Mouse (Mus musculus) c-Kit-negative CD71-positive TER-119-positive erythroid progenitor cells, embryonic 14.5 days (primary cell): ENCODE results near the gene Magix.
"Not testable (repeated sequence)": the region's sequence is repeated elsewhere in the genome, so short reads cannot be mapped to it uniquely, and the experiment has no call there.

Experiments used
- DNase-seq: peaks from one replicate; pipeline ENCODE4 v3.0.0-alpha.2; 2013; ENCODE audit warnings: low read depth, low spot score

The Magix gene

DNA sequence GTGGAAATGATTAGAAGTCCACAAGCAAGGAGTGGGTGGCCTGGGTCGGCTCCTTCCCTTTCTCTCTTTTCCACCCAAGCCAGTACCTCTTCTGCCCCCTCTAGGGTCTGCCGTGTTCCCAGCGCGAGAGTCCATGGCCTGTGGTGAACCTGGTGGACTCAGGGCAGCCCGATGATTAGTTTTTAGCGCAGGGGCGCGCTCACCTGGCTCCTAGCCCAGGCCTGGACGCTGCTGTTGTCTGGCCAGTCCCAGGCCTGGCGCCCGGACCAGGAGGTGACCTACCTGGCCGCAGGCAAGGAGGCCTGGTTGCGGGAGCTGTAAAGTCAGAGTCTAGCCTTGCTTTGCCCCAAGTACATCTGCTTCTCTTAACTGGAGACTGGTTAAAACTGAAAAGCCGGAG is at the start of gene Magix:
Magix (minus strand) TSS at position 388 of the 400 bp plus-strand sequence.
- no peak for DNase-seq

DNA sequence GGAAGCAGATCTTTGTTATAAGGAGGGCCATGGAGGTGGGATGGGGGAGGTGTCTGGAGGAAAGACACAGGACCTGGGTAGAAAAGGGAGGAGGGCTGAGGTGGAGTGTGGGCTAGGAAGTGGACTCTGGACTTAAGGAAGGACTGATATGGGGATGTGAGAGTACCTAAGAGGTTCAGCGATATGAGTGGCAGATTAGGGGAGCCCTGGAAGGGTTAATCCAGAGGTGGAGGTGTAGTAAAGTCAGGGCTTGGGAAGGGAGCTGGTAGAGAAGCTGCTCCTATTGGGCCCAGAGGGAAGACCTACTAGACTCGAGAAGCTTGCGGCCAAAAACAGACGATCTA is 47.8 kb upstream of the Magix start:
- DNase-seq = no peak

GRCm38 (mm10) chrX:7728215-7728921 is 47.3 kb upstream of the Magix start, which contains the start of gene Praf2:
Gene Praf2, plus strand, starts transcription at chrX:7728439.
- DNase-seq = peak; percentile 45

DNA sequence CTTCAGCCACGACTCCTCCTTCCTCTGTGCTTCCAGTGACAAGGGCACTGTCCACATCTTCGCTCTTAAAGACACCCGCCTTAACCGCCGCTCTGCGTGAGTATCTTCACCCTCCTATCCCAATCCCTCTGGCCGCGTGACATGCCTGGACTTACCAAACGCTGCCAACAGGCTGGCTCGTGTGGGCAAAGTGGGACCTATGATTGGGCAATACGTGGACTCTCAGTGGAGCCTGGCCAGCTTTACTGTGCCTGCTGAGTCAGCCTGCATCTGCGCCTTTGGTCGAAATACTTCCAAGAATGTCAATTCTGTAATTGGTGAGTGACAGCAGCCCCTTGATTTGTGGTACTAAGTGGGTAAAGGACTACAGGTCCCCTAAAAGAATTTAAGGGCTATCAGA is 46.1 kb upstream of the Magix start:
- no peak for DNase-seq

DNA sequence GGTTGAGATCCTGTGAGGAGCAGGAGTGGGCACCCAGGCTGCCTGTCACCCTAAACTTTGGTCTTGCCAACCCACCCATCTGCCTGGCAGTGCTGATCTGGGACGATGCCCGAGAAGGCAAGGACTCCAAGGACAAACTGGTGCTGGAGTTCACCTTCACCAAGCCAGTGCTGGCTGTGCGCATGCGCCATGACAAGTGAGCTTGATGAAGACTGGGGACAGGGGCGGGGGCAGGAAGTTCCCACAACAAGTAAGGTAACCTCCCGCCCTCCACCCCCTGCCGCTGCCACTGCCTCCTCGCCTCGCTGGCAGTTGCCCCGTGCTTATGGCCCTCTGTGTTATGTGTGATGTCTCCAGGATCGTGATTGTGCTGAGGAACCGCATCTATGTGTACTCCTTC is 44.8 kb upstream of the Magix start:
- no peak for DNase-seq

DNA sequence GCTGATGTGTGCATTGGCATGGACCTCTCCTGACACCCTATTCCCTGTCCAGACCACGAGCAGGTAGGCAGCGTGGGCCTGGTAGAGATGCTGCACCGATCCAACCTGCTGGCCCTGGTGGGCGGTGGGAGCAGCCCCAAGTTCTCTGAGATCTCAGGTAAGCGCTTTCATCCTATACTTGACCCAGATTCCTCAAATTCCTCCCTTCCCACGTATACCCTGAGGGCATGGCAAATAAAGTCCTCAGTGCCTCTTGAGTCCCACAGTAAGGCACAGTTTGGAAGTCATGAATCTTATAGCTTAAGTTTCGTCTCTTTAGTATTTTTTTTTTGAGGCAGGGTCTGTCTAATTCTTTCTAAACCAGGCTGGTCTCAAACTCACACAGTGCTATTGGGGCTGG is 43.1 kb upstream of the Magix start:
- no peak for DNase-seq

GRCm38 (mm10) chrX:7722691-7723090 is 41.6 kb upstream of the Magix start:
- DNase-seq = no peak

- no peak for DNase-seq
Observed at GRCm38 (mm10) chrX:7722282-7722611, 41.2 kb upstream of the Magix start.

DNA sequence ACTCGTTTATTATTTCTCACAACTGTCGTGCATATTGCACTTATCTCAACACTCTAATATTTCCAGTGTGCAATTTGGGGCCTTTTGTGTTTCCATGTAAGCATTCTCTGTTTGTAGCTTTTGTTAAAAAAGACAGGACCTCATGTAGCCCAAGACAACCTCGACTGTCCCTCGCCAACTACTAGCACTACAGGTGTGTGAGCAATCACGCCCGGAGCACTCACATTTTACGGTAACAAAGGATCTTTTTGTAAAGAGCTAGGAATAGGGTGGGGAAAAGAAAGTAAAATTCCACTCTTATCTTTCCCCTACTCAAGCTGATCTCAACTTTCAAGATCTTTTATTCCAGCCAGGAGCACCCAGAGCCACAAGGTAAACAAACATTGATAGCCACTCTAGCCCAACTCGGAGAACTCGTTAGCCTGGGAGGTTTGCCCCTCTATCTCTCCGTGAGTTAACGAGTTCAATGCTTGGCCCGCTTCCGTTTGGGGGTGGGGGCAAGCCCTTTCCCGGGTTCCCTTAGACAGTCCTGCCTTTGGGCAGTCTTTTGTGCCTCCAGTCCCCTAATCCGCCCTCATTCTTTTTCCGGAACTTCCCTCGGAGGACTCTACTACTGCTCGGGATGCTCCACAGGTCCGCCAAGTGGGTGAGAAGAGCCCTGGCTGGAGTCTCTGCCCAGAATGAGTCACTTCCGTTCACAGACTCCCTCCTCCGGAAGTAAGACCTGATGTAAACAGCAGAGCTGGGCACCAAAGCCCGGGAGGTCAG is 40.6 kb upstream of the Magix start, which contains the start of gene Gm45208:
Gm45208 (plus strand) TSS at position 732 of the 768 bp plus-strand sequence.
- peak; percentile 71 for DNase-seq

GRCm38 (mm10) chrX:7716058-7716457 is 35.0 kb upstream of the Magix start:
- not testable (repeated sequence) for DNase-seq

DNA sequence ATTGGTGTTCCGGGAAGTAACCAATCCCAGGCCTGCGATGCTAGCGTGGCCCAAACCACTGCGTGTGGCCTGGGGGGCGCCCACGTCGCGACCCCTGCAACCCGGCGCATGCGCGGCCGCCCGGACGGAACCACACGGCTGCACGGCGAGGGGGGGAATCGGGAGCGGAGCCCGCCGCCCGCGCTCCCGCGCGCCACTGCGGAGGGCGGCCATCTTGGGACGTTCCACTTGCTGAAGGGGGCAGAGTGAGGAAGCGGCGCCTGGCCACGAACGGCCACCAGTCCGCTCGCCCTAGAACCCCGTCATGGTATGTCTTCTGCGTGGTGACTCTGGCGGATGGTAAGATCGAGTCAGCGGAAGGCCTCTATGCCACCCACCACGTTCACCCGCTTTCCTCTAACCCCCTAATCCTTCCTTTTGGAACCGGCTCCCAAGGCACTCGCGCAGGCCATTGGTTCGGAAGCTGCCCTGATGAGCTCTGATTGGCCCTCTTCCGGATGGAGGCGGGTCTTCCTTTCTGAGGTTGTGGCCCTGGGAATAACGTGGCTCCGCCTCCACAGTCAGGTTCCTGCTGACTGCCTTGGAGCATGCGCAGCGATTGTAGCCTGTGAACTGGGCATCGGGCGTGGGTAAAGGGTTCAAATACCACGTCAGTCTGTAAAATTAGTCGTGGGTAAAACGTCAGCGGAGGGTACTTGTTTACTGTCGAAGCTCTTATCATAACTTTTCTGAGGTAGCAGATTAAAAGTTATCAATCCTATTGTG is 33.3 kb upstream of the Magix start, which contains the start of gene Wdr45:
Wdr45 (plus strand) TSS at position 199 of the 765 bp plus-strand sequence.
- peak; percentile 85 for DNase-seq

DNA sequence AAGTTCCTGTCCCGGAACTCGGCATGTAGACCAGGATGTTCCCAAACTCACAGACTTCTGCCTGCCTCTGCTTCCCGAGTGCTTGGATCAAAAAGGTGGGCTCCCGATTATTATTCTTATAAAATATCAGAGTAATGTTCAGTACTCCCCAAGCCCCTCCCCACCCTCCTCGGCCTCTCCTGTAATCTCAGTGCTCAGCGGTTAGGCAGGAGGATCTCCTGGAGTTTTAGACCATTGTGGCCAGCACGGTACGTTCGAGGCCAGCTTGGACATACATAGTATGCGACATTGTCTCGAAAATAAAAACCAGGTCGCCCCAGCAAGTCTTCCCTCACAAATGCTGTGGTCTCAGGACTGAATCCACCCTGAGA is 32.7 kb upstream of the Magix start:
- not testable (repeated sequence) for DNase-seq

- DNase-seq = peak; percentile 80
Observed at GRCm38 (mm10) chrX:7696954-7697381, 15.9 kb upstream of the Magix start, which contains the start of gene Gpkow. Gene Gpkow, plus strand, starts transcription at chrX:7697131.

- DNase-seq = no peak
Observed at GRCm38 (mm10) chrX:7696520-7696919, 15.5 kb upstream of the Magix start.

GRCm38 (mm10) chrX:7692862-7693261 is 11.8 kb upstream of the Magix start:
- no peak for DNase-seq

GRCm38 (mm10) chrX:7690486-7690885 is 9.4 kb upstream of the Magix start:
- DNase-seq = no peak

DNA sequence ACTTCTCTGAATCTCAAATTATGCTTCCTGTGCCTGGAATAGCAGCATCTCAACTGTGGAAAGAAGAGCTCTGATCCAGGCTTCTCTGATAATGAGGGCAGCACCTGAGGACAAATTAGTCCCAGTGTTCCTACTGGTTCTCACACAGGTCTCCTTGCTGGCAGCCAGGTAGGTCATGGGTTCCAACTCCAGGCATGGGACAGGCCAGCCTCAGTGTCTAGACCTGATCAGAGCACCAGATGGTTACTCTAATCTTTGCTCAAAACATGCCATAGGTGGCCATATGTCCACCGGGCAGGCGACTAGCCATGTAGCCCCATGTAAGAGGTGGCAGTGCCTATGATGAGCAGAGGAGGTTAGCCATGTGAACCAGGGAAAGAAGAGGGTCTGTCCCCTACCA is 7.3 kb upstream of the Magix start:
- DNase-seq = no peak

DNA sequence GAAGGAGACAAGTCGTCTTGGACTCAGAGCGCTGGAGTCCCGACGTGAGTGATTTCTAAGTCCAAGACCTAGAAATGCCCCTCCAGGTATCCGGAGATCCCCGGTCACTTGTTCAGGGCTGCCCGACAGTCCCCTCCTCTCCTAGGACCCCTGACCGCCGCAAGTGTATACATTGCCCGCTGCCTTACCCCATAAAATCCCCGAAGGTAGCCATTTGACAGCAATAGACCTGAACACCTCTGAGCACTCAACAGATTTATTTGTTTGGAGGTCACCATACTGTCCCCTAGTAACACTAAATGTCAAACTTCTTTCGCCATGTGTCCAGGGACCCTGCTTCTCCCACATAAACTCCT is 1.0 kb downstream of the Magix start:
- DNase-seq = no peak

DNA sequence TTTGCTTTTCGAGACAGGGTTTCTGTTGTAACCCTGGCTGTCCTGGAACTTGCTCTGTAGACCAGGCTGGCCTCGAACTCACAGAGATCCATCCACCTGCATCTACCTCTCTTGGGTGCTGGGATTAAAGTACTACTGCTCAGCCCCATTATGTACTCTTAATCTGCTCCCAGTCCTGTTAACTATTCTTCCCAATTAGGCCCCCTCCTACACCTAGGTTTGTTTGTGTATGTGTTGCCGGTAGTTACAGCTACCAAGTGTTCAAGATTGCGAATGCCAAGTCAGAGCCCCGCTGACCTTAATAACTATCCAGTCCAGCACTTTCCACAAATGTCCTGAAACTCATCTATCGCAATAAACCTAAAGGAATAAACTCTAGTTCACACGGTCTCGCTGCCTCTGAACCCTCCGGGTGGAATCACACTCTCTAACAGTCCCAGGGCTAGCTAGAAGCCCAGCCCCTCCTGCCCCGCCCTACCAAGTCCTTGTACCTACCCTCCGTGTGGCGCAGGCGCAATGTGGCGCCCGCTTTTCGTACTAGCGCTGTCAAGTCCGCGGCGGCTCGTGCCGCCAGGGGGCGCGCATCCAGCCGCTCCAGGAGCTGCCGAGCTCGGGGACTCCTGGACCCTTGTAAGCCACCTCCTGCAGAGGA is 1.5 kb downstream of the Magix start:
- DNase-seq = peak; percentile 69

DNA sequence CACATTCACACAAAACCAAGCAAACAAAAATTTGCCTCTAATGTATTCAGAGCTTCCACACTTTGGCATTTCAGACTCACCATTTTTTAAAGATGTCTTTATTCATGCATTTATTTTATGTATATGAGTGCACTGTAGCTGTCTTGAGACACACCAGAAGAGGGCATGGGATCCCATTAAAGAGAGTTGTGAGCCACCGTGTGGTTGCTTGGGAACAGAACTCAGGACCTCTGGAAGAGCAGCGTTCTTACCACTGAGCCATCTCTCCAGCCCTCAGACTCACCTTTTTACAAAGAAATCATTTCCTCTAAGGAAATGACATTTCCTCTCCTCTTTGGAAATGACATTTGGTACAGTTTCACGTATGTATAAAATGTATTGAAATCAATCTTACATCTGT is 2.1 kb downstream of the Magix start:
- no peak for DNase-seq

DNA sequence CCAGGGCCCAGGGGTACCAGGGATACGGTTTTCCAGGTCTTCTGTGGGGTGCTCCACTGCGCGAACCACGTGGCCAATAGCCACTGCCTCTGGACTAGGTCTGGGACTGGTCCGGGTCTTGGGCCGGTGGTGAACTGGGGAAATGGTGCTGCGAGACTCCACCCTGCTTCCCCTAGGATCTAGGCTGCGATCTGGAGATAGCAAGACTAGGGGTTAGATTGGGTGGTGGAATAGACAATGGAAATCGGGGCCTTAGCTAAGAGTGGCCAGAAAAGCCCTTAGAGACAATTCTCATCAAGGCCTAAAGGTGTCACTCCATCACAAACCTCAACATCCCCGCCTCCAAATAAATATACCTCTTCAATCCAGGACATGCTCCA is 6.1 kb downstream of the Magix start:
- no peak for DNase-seq
